Mouse (Mus musculus) heart, postnatal 0 days (tissue): ENCODE data around the gene Ppp1r9a.

ENCODE experiments used
- CTCF ChIP-seq: IDR thresholded peaks from 2 replicates; pipeline ENCODE4 v1.5.1; 2016; ENCODE audit warnings: antibody characterized with exemption, control low read depth, low read depth
- EP300 ChIP-seq: IDR thresholded peaks from 2 replicates; pipeline ENCODE4 v1.6.1; 2016; ENCODE audit warnings: antibody characterized with exemption, low read depth

DNA sequence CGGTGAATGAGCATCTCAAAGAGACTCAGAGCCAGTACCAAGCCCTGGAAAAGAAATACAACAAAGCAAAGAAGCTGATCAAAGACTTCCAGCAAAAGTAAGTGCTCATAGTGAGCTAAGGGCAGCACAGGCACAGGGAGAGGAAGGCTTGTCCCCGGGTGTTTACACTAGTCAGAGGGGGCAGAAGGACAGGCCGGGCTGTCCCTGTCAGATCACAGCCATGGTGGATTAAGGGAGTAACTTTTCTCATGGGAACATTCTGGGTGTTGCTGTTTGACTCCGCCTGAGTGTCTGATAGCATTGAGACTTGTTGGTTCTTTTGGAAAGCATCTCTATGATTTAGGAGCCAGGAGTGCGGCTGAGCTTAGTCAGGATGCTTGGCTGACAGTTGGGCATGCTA is 211.0 kb downstream of the Ppp1r9a start:
- TF ChIP-seq CTCF: no peak
- no peak for TF ChIP-seq EP300
